7 mouse cellular contexts compared by ENCODE assay signal in genomic region chr17:70751676-70752075, GRCm38 (mm10).
DNase-seq lines count a peak whose midpoint lies in the region; ATAC-seq and TF ChIP-seq lines count a peak whose summit lies in the region.

No protein-coding gene starts in this region.

- H3K4me1 ChIP-seq in lung, embryonic 16.5 days (replicated peaks; ENCODE audit: control insufficient read depth, insufficient read depth, low read length): peaks cover 47% of the 10 kb centered on the region
- H3K4me1 ChIP-seq in hindbrain, embryonic 10.5 days (replicated peaks): peaks cover 61% of the 10 kb centered on the region
- H3K4me1 ChIP-seq in liver, embryonic 11.5 days (replicated peaks; ENCODE audit: control insufficient read depth, insufficient read depth, low read length): peaks cover 5% of the 10 kb centered on the region; the same call in 1 of the 2 replicates
- H3K4me1 ChIP-seq in stomach, embryonic 15.5 days: peaks cover 33% of the 10 kb centered on the region
- peaks cover under 1% of the 10 kb centered on the region; the same call in 1 of the 2 replicates for H3K4me1 ChIP-seq in cerebellum, adult 2 months (ENCODE audit: control insufficient read depth, insufficient read depth, low read length)

- TF ChIP-seq POLR2A in cerebellum, adult 2 months (IDR thresholded peaks at IDR 0.05; ENCODE audit: borderline replicate concordance, insufficient read depth, low read length): no peak

- peak overlapping the region; percentile 94 for H3K27ac ChIP-seq in lung, embryonic 16.5 days (ENCODE audit: low read length)
- peak overlapping the region; percentile 88 for H3K27ac ChIP-seq in hindbrain, embryonic 10.5 days
- H3K27ac ChIP-seq in liver, embryonic 11.5 days (ENCODE audit: low read depth, low read length): peak overlapping the region; percentile 44; the same call in 1 of the 2 replicates
- peak overlapping the region; percentile 88 for H3K27ac ChIP-seq in stomach, embryonic 15.5 days
- no peak overlapping the region for H3K27ac ChIP-seq in cerebellum, adult 2 months (ENCODE audit: insufficient read depth, low read length)

- H3K9me3 ChIP-seq in lung, embryonic 16.5 days (ENCODE audit: control insufficient read depth, low read length): no peaks in the 10 kb centered on the region
- no peaks in the 10 kb centered on the region for H3K9me3 ChIP-seq in hindbrain, embryonic 10.5 days
- H3K9me3 ChIP-seq in liver, embryonic 11.5 days (ENCODE audit: control insufficient read depth, low read length): no peaks in the 10 kb centered on the region
- H3K9me3 ChIP-seq in stomach, embryonic 15.5 days: no peaks in the 10 kb centered on the region

- TF ChIP-seq CTCF in cerebellum, adult 2 months (IDR thresholded peaks at IDR 0.05; ENCODE audit: borderline replicate concordance, insufficient read depth, low read depth, low read length): no peak

- no peak for DNase-seq in lung, postnatal 14 days
- DNase-seq in hindbrain, embryonic 10.5 days (ENCODE audit: low spot score): no peak
- no peak for DNase-seq in liver, embryonic 11.5 days (ENCODE audit: low spot score)
- no peak for DNase-seq in cerebellum, adult 2 months
- DNase-seq in c-Kit-positive CD71-positive TER-119-positive erythroid progenitor cells, embryonic 14.5 days (ENCODE audit: low spot score): no peak

- H3K4me2 ChIP-seq in lung, embryonic 16.5 days (ENCODE audit: low read depth, low read length): peak overlapping the region; percentile 76
- H3K4me2 ChIP-seq in liver, embryonic 11.5 days: peak overlapping the region; percentile 53
- peak overlapping the region; percentile 59 for H3K4me2 ChIP-seq in stomach, embryonic 15.5 days

- no peaks in the 10 kb centered on the region for H3K36me3 ChIP-seq in lung, embryonic 16.5 days (ENCODE audit: control insufficient read depth, insufficient read depth, low read length)
- no peaks in the 10 kb centered on the region for H3K36me3 ChIP-seq in hindbrain, embryonic 10.5 days
- no peaks in the 10 kb centered on the region for H3K36me3 ChIP-seq in liver, embryonic 11.5 days (ENCODE audit: control insufficient read depth, insufficient read depth, low read length)
- H3K36me3 ChIP-seq in stomach, embryonic 15.5 days: no peaks in the 10 kb centered on the region

- H3K4me3 ChIP-seq in lung, embryonic 16.5 days (ENCODE audit: low read length): peak overlapping the region; percentile 55
- peak overlapping the region; percentile 51 for H3K4me3 ChIP-seq in hindbrain, embryonic 10.5 days
- peak overlapping the region; percentile 30; the same call in 1 of the 2 replicates for H3K4me3 ChIP-seq in liver, embryonic 11.5 days (ENCODE audit: low read depth, low read length)
- H3K4me3 ChIP-seq in stomach, embryonic 15.5 days (replicated peaks): peak overlapping the region; percentile 42; the same call in 1 of the 2 replicates
- H3K4me3 ChIP-seq in cerebellum, adult 2 months (replicated peaks; ENCODE audit: insufficient read depth, low read depth, low read length): no peak overlapping the region

- H3K27me3 ChIP-seq in lung, embryonic 16.5 days (ENCODE audit: control insufficient read depth, insufficient read depth, low read depth, low read length): no peaks in the 10 kb centered on the region
- H3K27me3 ChIP-seq in hindbrain, embryonic 10.5 days (ENCODE audit: insufficient read depth, poor library complexity, severe bottlenecking): peaks cover 40% of the 10 kb centered on the region
- peaks cover 31% of the 10 kb centered on the region for H3K27me3 ChIP-seq in liver, embryonic 11.5 days (replicated peaks; ENCODE audit: control insufficient read depth, insufficient read depth, low read length)
- H3K27me3 ChIP-seq in stomach, embryonic 15.5 days (replicated peaks): no peaks in the 10 kb centered on the region
- H3K27me3 ChIP-seq in cerebellum, adult 2 months (ENCODE audit: control insufficient read depth, insufficient read depth, low read length): no peaks in the 10 kb centered on the region

- ATAC-seq in lung, embryonic 16.5 days (ENCODE audit: low read depth): no peak
- ATAC-seq in liver, embryonic 11.5 days (replicated peaks; ENCODE audit: low FRiP score): no peak
- no peak for ATAC-seq in stomach, embryonic 15.5 days (ENCODE audit: insufficient read depth, low FRiP score, low read depth)

- peak overlapping the region; percentile 74 for H3K9ac ChIP-seq in lung, embryonic 16.5 days (ENCODE audit: low read length)
- no peak overlapping the region for H3K9ac ChIP-seq in liver, embryonic 11.5 days (ENCODE audit: low read depth, low read length)
- no peak overlapping the region for H3K9ac ChIP-seq in stomach, embryonic 15.5 days

- 43% methylated on average over 6 of the region's 6 CpGs for WGBS in lung, embryonic 16.5 days
- 54% methylated on average over 6 of the region's 6 CpGs for WGBS in hindbrain, embryonic 10.5 days
- WGBS in liver, embryonic 11.5 days: 38% methylated on average over 6 of the region's 6 CpGs
- WGBS in stomach, embryonic 15.5 days: 40% methylated on average over 6 of the region's 6 CpGs
- WGBS in cerebellum, adult 2 months: 66% methylated on average over 6 of the region's 6 CpGs
